Comparison of ENCODE assay signal across 19 mouse cellular contexts in genomic region chr15:11952159-11952558, GRCm38 (mm10). TPM values are rescaled to one million over a fixed set of nuclear protein-coding genes. Genes with fewer than 3 reads are reported as not detected.
A peak's percentile ranks its signal among the peaks of the same experiment; 100 is the strongest.
DNase-seq lines count a peak whose midpoint lies in the region; ATAC-seq lines count a peak whose summit lies in the region.
"Had no signal": no experiment of that assay in that cellular context is flagged by ENCODE, and none has a peak within 500 bp of the region (broad histone marks: within the 10 kb centered on the region; RNA-seq: fewer than 3 reads in every experiment).

No protein-coding gene starts in this region.

- peak; percentile 40 for DNase-seq in induced T-regulatory cell, adult 2 months (ENCODE audit: low read depth)
- no peak for DNase-seq in left cerebral cortex, adult 9 months (ENCODE audit: low spot score in 2 of 2)
- no peak for DNase-seq in kidney, postnatal 14 days
- no peak for DNase-seq in lung, postnatal 10 days
- DNase-seq in thymus, postnatal 4 days, result no peak
- DNase-seq: adrenal gland, adult 2 months; adrenal gland, postnatal 10 days; adrenal gland, postnatal 25 days; cerebellum, adult 11-12 months; cerebellum, adult 2 months; cerebellum, adult 9-10 months; cerebellum, postnatal 10 days; cerebellum, postnatal 25 days had no signal

- peak; percentile 67 for ATAC-seq in CD4-positive, CD25-positive, alpha-beta regulatory T cell, adult 4 months
- peak; percentile 28 for ATAC-seq in activated CD4-positive, CD25-positive, alpha-beta regulatory T cell, adult 4 months
- ATAC-seq: forebrain, embryonic 14.5 days; forebrain, embryonic 16.5 days; Patski had no signal

RNA-seq across cellular contexts. Expression of gene Sub1, which starts 44.6 kb away (rescaled TPM):
- polyA plus RNA-seq in CD4-positive, CD25-positive, alpha-beta regulatory T cell, adult 4 months (2017; shearing (Covaris generic)), result 100 to 1,000 TPM; 633 to 791 TPM
- 1,000 to 10,000 TPM in 1 of 2 experiments, 100 to 1,000 TPM in 1; 878 to 1,002 TPM for polyA plus RNA-seq in activated CD4-positive, CD25-positive, alpha-beta regulatory T cell, adult 4 months (2017; shearing (Covaris generic))

RNA-seq across cellular contexts. Expression of gene Npr3, which starts 45.1 kb away (rescaled TPM):
- polyA plus RNA-seq in CD4-positive, CD25-positive, alpha-beta regulatory T cell, adult 4 months (2017; shearing (Covaris generic)), result not detected
- not detected for polyA plus RNA-seq in activated CD4-positive, CD25-positive, alpha-beta regulatory T cell, adult 4 months (2017; shearing (Covaris generic))
- polyA plus RNA-seq: G1E had no signal
